Mouse (Mus musculus) forebrain, embryonic 11.5 days (tissue): ENCODE data around the gene Cntrl. TPM values are rescaled to one million over a fixed set of nuclear protein-coding genes. Genes with fewer than 3 reads are reported as not detected.

Source experiments
- ATAC-seq: fragments of 200-750 bp; cut with Nextera tagmentation; replicated peaks from 2 replicates; pipeline ENCODE4 v1.8.0; 2017; ENCODE audit warnings: moderate TSS enrichment; ENCODE audit not compliant: low FRiP score
- DNase-seq: peaks from one replicate; pipeline ENCODE4 v3.0.0-alpha.2; 2017; ENCODE audit warnings: low spot score
- H3K27ac ChIP-seq: fragments of 300-500 bp; sonication (generic); 2 replicates; pipeline ENCODE4 v1.5.1; 2014; ENCODE audit warnings: low read depth, low read length
- H3K27me3 ChIP-seq: fragments of 300-500 bp; sonication (generic); 2 replicates; pipeline ENCODE4 v1.6.1; 2014; ENCODE audit warnings: mild to moderate bottlenecking, low read length, mixed read lengths; ENCODE audit not compliant: control insufficient read depth, insufficient read depth
- H3K36me3 ChIP-seq: fragments of 300-500 bp; sonication (generic); 2 replicates; pipeline ENCODE4 v1.6.1; 2014; ENCODE audit warnings: mild to moderate bottlenecking, low read length, moderate library complexity, mixed read lengths; ENCODE audit not compliant: control insufficient read depth, insufficient read depth
- H3K4me1 ChIP-seq: fragments of 300-500 bp; sonication (generic); replicated peaks from 2 replicates; pipeline ENCODE4 v1.6.1; 2014; ENCODE audit warnings: low read length, mixed read lengths; ENCODE audit not compliant: control insufficient read depth, insufficient read depth
- H3K4me2 ChIP-seq: fragments of 300-500 bp; sonication (generic); 2 replicates; pipeline ENCODE4 v1.6.1; 2014; ENCODE audit warnings: low read depth, mild to moderate bottlenecking, low read length, moderate library complexity, mixed read lengths; ENCODE audit not compliant: severe bottlenecking
- H3K4me3 ChIP-seq: fragments of 300-500 bp; sonication (generic); 2 replicates; pipeline ENCODE4 v1.5.1; 2014; ENCODE audit warnings: low read depth, low read length
- H3K9ac ChIP-seq: fragments of 300-500 bp; sonication (generic); 2 replicates; pipeline ENCODE4 v1.6.1; 2014; ENCODE audit warnings: low read length
- H3K9me3 ChIP-seq: fragments of 300-500 bp; sonication (generic); 2 replicates; pipeline ENCODE4 v1.6.1; 2016; ENCODE audit warnings: low read length, mixed read lengths; ENCODE audit not compliant: control insufficient read depth
- WGBS: fragments of 180-500 bp; shearing (Covaris S2); extraction: QIAGEN DNeasy Blood & Tissue Kit; methylation state at CpG from one replicate; pipeline ENCODE4 v1.1.7; 2014; 5-methylcytosine and 5-hydroxymethylcytosine counted together
- polyA plus RNA-seq: library from polyadenylated mRNA; unstranded; fragments of >200 nt; fragmentation: Nextera tagmentation; extraction: Ambion mirVana; gene quantifications from 2 replicates; pipeline ENCODE4 v1.2.1, GENCODE M21; 2014

Gene Cntrl
- polyA plus RNA-seq, 1 experiment from 2014 or later: 42.0 TPM

- Histone ChIP-seq H3K9me3 (no peaks in the 10 kb centered on the region), H3K27ac (peak overlapping the region; percentile 66), H3K4me3 (peak overlapping the region; percentile 45), H3K36me3 (no peaks in the 10 kb centered on the region; the same call in 1 of the 2 replicates), H3K9ac (peak overlapping the region; percentile 70), H3K4me1 (peaks cover 6% of the 10 kb centered on the region), H3K4me2 (peak overlapping the region; percentile 70), H3K27me3 (no peaks in the 10 kb centered on the region)
- DNase-seq: no peak
- 8% methylated on average over 5 of the region's 5 CpGs for WGBS
- ATAC-seq: no peak
Measured at GRCm38 (mm10) chr2:35132662-35133055, 23.4 kb downstream of the Cntrl start.

DNA sequence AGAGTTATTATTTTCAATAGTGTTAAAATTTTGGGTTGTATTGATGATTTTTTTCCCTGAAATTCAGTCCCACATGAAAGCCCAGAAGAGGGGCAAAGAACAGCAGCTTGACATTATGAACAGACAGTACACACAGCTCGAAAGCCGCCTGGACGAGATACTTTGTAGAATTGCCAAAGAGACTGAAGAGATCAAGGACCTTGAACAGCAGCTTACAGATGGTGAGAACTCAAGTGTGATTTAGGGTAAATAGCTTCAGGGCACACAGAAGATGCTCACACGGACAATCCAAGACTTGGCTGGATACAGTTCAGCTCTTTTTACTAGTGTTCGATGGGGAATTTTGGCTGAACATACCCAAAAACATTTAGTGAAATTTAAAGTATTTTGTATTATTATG lies 24.6 kb downstream of the Cntrl start:
- Histone ChIP-seq H3K9me3 (no peaks in the 10 kb centered on the region), H3K36me3 (peaks cover 3% of the 10 kb centered on the region), H3K27me3 (no peaks in the 10 kb centered on the region), H3K9ac (no peak overlapping the region), H3K4me1 (peaks cover 6% of the 10 kb centered on the region), H3K4me3 (no peak overlapping the region), H3K4me2 (no peak overlapping the region), H3K27ac (no peak overlapping the region)
- no peak for DNase-seq
- 87% methylated on average over 5 of the region's 5 CpGs for WGBS
- ATAC-seq: no peak

GRCm38 (mm10) chr2:35138576-35138975 lies 29.3 kb downstream of the Cntrl start:
- ATAC-seq (no peak), DNase-seq (no peak)
- no peak overlapping the region for H3K27ac ChIP-seq
- no peak overlapping the region for H3K9ac ChIP-seq
- H3K36me3 ChIP-seq: peaks cover 10% of the 10 kb centered on the region
- H3K9me3 ChIP-seq: no peaks in the 10 kb centered on the region
- H3K27me3 ChIP-seq: no peaks in the 10 kb centered on the region
- WGBS: 96% methylated on average over 1 of the region's 1 CpGs
- no peak overlapping the region for H3K4me2 ChIP-seq
- no peaks in the 10 kb centered on the region for H3K4me1 ChIP-seq
- no peak overlapping the region for H3K4me3 ChIP-seq

GRCm38 (mm10) chr2:35141673-35142072 lies 32.4 kb downstream of the Cntrl start:
- Histone ChIP-seq H3K9ac (no peak overlapping the region), H3K4me1 (no peaks in the 10 kb centered on the region), H3K4me3 (no peak overlapping the region), H3K36me3 (peaks cover 19% of the 10 kb centered on the region), H3K27ac (no peak overlapping the region), H3K27me3 (no peaks in the 10 kb centered on the region), H3K4me2 (no peak overlapping the region), H3K9me3 (no peaks in the 10 kb centered on the region)
- WGBS: 93% methylated on average over 3 of the region's 3 CpGs
- no peak for DNase-seq
- ATAC-seq: no peak

- Histone ChIP-seq H3K4me1 (no peaks in the 10 kb centered on the region), H3K27ac (no peak overlapping the region), H3K9ac (no peak overlapping the region), H3K4me3 (no peak overlapping the region), H3K36me3 (peaks cover 27% of the 10 kb centered on the region), H3K27me3 (no peaks in the 10 kb centered on the region), H3K4me2 (no peak overlapping the region), H3K9me3 (no peaks in the 10 kb centered on the region)
- DNase-seq (no peak), ATAC-seq (no peak)
- WGBS: 94% methylated on average over 10 of the region's 10 CpGs
Measured at GRCm38 (mm10) chr2:35148806-35149205, 39.5 kb downstream of the Cntrl start.

DNA sequence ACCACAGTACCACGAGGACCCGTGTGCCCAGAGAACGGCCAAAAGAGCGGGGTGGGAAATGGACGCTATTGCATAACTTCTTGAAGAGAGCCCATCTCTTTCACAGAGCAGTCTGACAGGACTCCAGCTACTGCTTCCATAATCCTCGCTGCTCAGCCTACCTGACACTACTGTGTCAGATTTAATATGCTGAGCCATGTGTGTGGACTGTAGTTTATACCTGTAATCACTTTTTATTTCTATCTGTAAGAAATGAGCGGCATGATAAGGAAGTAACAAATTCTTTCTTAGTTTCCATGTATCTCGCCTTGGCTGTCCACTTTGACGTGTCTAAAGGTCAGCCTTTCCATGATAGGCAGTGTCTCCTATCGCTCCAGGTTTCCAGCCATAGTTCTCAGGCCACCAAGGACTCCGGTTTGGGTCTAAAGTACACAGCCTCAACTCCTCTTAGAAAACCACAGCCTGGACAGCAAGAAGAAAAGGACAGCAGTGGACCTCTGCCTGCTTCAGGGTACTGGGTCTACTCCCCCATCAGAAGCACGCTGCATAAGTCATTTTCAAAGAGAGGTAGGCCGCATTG lies 42.1 kb downstream of the Cntrl start:
- H3K27ac ChIP-seq: no peak overlapping the region
- no peaks in the 10 kb centered on the region for H3K9me3 ChIP-seq
- H3K9ac ChIP-seq: no peak overlapping the region
- no peaks in the 10 kb centered on the region for H3K27me3 ChIP-seq
- no peak for DNase-seq
- H3K4me3 ChIP-seq: no peak overlapping the region
- H3K4me2 ChIP-seq: no peak overlapping the region
- H3K36me3 ChIP-seq: peaks cover 25% of the 10 kb centered on the region; the same call in 1 of the 2 replicates
- no peaks in the 10 kb centered on the region for H3K4me1 ChIP-seq
- 96% methylated on average over 13 of the region's 13 CpGs for WGBS
- ATAC-seq: no peak

DNA sequence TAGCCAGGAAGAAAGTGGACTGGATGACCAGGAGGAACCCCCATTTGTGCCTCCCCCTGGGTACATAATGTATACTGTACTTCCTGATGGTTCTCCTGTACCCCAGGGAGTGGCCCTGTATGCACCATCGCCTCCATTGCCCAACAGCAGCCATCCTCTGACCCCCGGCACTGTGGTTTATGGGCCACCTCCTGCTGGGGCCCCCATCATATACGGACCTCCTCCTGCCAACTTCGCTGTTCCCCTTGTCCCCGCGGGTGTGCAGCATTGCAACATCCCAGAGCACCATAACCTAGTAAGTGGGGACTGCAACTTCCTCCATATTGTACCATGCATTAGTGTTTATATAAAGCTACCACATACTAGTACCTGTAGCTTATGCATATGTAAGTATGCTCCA lies 43.9 kb downstream of the Cntrl start:
- H3K36me3 ChIP-seq: peaks cover 17% of the 10 kb centered on the region; the same call in 1 of the 2 replicates
- 91% methylated on average over 6 of the region's 6 CpGs for WGBS

GRCm38 (mm10) chr2:35153844-35154554 lies 44.7 kb downstream of the Cntrl start:
- H3K4me2 ChIP-seq: no peak overlapping the region
- H3K9ac ChIP-seq: no peak overlapping the region
- 85% methylated on average over 8 of the region's 8 CpGs for WGBS
- H3K27ac ChIP-seq: no peak overlapping the region
- no peak overlapping the region for H3K4me3 ChIP-seq
- DNase-seq (no peak), ATAC-seq (no peak)
- no peaks in the 10 kb centered on the region for H3K27me3 ChIP-seq
- H3K36me3 ChIP-seq: peaks cover 16% of the 10 kb centered on the region; the same call in 1 of the 2 replicates
- H3K4me1 ChIP-seq: no peaks in the 10 kb centered on the region
- H3K9me3 ChIP-seq: no peaks in the 10 kb centered on the region

More for the DNA sequence above, 43.9 kb downstream of the Cntrl start:
- H3K9me3 ChIP-seq: no peaks in the 10 kb centered on the region
- DNase-seq (no peak), ATAC-seq (no peak)
- no peak overlapping the region for H3K4me2 ChIP-seq
- no peak overlapping the region for H3K27ac ChIP-seq
- H3K27me3 ChIP-seq: no peaks in the 10 kb centered on the region
- no peak overlapping the region for H3K4me3 ChIP-seq
- H3K9ac ChIP-seq: no peak overlapping the region
- H3K4me1 ChIP-seq: no peaks in the 10 kb centered on the region

GRCm38 (mm10) chr2:35156985-35157384 lies 47.7 kb downstream of the Cntrl start:
- ATAC-seq: no peak

More at GRCm38 (mm10) chr2:35156985-35157384, 47.7 kb downstream of the Cntrl start:
- Histone ChIP-seq H3K27me3 (no peaks in the 10 kb centered on the region), H3K4me3 (no peak overlapping the region), H3K9me3 (no peaks in the 10 kb centered on the region), H3K4me2 (no peak overlapping the region), H3K27ac (no peak overlapping the region), H3K4me1 (no peaks in the 10 kb centered on the region), H3K36me3 (peaks cover 6% of the 10 kb centered on the region; the same call in 1 of the 2 replicates), H3K9ac (no peak overlapping the region)
- no peak for DNase-seq
- 90% methylated on average over 2 of the region's 2 CpGs for WGBS
